Mouse (Mus musculus): Measurements from ENCODE around the gene Sav1. TPM values are rescaled to one million over a fixed set of nuclear protein-coding genes. Genes with fewer than 3 reads are reported as not detected.

The Sav1 gene
- 14.2 and 18.8 TPM in 2 replicates for polyA plus RNA-seq (2012; rRNA removed)
- 4.3 and 5.6 TPM in 2 replicates for polyA plus RNA-seq (2014; fragmentation: Nextera tagmentation; extraction: Ambion mirVana)

DNA sequence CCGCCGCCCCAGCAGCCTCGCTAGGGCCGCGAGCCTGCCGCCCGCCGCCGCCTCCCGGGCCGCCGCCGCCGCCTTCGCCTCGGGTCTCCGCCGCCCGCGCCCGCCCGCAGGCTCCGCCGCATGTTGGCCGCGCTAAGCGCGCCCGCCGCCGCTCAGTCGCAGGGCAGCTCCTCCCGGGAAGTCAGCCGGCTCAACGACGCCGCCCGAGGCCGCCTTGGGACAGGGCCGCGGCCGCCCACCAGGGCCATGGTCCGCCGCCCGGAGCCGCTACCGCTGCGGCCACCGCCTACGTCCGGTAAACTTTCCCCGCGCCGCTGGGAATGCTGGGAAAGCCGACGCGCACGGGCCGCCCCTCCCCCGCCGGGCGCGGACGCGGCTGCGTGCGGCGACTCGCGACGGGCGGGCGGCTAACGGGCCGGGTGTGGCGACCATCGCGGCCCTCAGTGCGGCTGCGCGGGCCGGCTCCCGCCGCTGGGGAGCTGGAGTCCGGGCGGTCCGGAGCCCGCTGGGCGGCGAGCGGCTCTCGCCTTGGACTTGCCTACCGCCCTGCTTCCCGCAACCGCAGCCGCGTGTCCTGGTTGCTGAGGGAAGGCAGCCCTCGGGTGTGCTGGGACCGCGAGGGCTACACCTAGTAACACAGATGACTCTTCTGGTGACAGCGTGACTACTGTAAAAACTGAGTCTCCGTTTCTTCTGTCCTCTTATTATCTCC lies at the start of gene Sav1:
TSS of gene Sav1 (minus strand) at position 217 of the 712 bp plus-strand sequence.
- ATAC-seq (ENCODE audit: insufficient read depth) (peak; percentile 93), DNase-seq (ENCODE audit: low read depth in 3 of 3, low spot score in 3 of 3) (peak; percentile 78 to 80 (median 79))
- no peaks in the 10 kb centered on the region for H3K9me3 ChIP-seq (ENCODE audit: control insufficient read depth, low read length)
- peak within 1 kb of the TSS; percentile 98 for H3K9ac ChIP-seq (replicated peaks)
- peaks cover 25% of the 10 kb centered on the region for H3K36me3 ChIP-seq (replicated peaks; ENCODE audit: control insufficient read depth, insufficient read depth, low read depth)
- H3K4me2 ChIP-seq (ENCODE audit: low read depth) = peak within 1 kb of the TSS; percentile 73
- 1% methylated on average over 101 of the region's 102 CpGs for WGBS (ENCODE audit: insufficient replicate concordance)
- TF ChIP-seq EP300 (IDR thresholded peaks at IDR 0.05; ENCODE audit: low read depth) (no peak), CTCF (IDR thresholded peaks at IDR 0.05; ENCODE audit: low read depth) (no peak)
- H3K4me1 ChIP-seq (replicated peaks; ENCODE audit: control insufficient read depth in 2 of 2, insufficient read depth in 2 of 2, low read length in 1 of 2) = peaks cover 2 to 8% of the 10 kb centered on the region in 2 experiments; a peak in 3 of 4 replicates
- no peaks in the 10 kb centered on the region for H3K27me3 ChIP-seq (ENCODE audit: control insufficient read depth, insufficient read depth, low read length)
- H3K27ac ChIP-seq = peak within 1 kb of the TSS; percentile 74
- peak within 1 kb of the TSS; percentile 89 to 94 for H3K4me3 ChIP-seq (ENCODE audit: insufficient read depth in 1 of 2, low read depth in 2 of 2, low read length in 2 of 2)

DNA sequence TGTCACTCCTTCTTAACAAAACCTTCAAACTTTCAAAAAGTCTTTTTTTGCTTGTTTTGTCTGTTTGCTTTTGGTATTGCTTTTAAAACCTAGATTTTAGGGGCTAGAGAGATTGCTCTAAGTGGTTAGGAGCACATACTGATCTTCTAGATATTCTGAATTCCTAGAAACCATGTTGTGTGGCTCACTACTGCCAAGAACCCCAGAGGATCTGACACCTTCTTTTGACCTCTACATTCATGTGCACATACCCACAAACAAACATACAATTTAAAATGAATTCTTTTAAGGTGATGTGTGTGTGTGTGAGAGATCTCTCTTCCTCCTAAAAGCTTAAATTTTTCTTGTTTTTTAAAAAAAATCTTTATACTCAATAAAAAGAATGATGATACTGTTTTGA lies 39.4 kb upstream of the Sav1 start:
- TF ChIP-seq CTCF (IDR thresholded peaks at IDR 0.05; ENCODE audit: low read depth) (no peak), EP300 (IDR thresholded peaks at IDR 0.05; ENCODE audit: low read depth) (no peak)
- H3K9me3 ChIP-seq (ENCODE audit: control insufficient read depth, low read length) = no peaks in the 10 kb centered on the region
- no peak overlapping the region for H3K4me3 ChIP-seq (ENCODE audit: insufficient read depth in 1 of 2, low read depth in 2 of 2, low read length in 2 of 2)
- H3K9ac ChIP-seq (replicated peaks) = no peak overlapping the region
- no peaks in the 10 kb centered on the region for H3K36me3 ChIP-seq (replicated peaks; ENCODE audit: control insufficient read depth, insufficient read depth, low read depth)
- no peaks in the 10 kb centered on the region for H3K4me1 ChIP-seq (replicated peaks; ENCODE audit: control insufficient read depth in 2 of 2, insufficient read depth in 2 of 2, low read length in 1 of 2)
- no peaks in the 10 kb centered on the region for H3K27me3 ChIP-seq (ENCODE audit: control insufficient read depth, insufficient read depth, low read length)
- no peak overlapping the region for H3K4me2 ChIP-seq (ENCODE audit: low read depth)
- no peak overlapping the region for H3K27ac ChIP-seq
- ATAC-seq (ENCODE audit: insufficient read depth) = no peak
- DNase-seq (ENCODE audit: low read depth in 3 of 3, low spot score in 3 of 3) = no peak

DNA sequence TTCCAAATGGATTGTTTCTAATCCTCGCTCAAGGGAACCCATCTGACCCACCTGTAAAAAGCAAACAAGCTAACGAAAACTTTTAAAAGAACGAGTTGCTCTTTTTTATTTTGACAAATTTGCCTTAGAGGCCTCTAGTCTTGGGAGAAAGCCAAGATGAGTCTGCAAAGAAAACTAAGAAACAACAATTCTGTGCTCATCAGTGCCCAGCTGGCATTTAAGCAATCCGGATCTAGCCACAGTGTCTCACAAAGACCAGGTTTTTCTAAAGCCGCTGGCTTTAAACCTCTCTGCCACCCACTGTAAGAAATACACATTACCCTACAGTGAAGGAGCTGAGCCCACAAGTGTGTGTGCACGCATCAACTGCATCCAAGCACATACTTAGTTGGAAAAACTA lies 38.6 kb upstream of the Sav1 start:
- no peak overlapping the region for H3K9ac ChIP-seq (replicated peaks)
- WGBS (ENCODE audit: insufficient replicate concordance) = 78% methylated on average over 6 of the region's 6 CpGs

DNA sequence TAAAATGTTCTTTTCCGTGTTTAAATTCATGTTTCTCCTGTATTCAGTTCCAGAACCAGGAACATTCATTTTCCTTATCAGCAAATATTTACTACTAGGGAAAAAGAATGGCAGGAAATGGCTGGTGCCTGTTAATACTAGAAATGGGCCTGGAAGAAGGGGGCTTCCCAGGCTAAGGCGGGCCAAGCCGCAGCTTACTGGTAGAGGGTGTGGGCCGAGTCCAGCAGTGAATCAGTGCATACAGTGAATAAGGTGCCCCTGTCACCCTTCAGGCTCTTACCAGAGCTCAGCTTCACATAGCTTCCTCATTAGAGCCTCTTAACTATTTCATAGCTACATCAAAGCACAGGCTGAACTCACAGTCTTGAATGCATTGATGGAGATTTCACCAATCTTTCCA lies 36.8 kb upstream of the Sav1 start:
- ATAC-seq (ENCODE audit: insufficient read depth) (no peak), DNase-seq (ENCODE audit: low read depth in 3 of 3, low spot score in 3 of 3) (no peak)
- no peak overlapping the region for H3K4me2 ChIP-seq (ENCODE audit: low read depth)
- no peaks in the 10 kb centered on the region for H3K9me3 ChIP-seq (ENCODE audit: control insufficient read depth, low read length)
- no peaks in the 10 kb centered on the region for H3K36me3 ChIP-seq (replicated peaks; ENCODE audit: control insufficient read depth, insufficient read depth, low read depth)
- H3K27ac ChIP-seq = no peak overlapping the region
- H3K4me1 ChIP-seq (replicated peaks; ENCODE audit: control insufficient read depth in 2 of 2, insufficient read depth in 2 of 2, low read length in 1 of 2) = no peaks in the 10 kb centered on the region
- H3K4me3 ChIP-seq (ENCODE audit: insufficient read depth in 1 of 2, low read depth in 2 of 2, low read length in 2 of 2) = no peak overlapping the region
- 74% methylated on average over 4 of the region's 4 CpGs for WGBS (ENCODE audit: insufficient replicate concordance)
- no peak overlapping the region for H3K9ac ChIP-seq (replicated peaks)
- H3K27me3 ChIP-seq (ENCODE audit: control insufficient read depth, insufficient read depth, low read length) = no peaks in the 10 kb centered on the region
- no peak for TF ChIP-seq CTCF (IDR thresholded peaks at IDR 0.05; ENCODE audit: low read depth)
- no peak for TF ChIP-seq EP300 (IDR thresholded peaks at IDR 0.05; ENCODE audit: low read depth)

More for the DNA sequence above, 38.6 kb upstream of the Sav1 start:
- TF ChIP-seq EP300 (IDR thresholded peaks at IDR 0.05; ENCODE audit: low read depth) (no peak), CTCF (IDR thresholded peaks at IDR 0.05; ENCODE audit: low read depth) (no peak)
- H3K27me3 ChIP-seq (ENCODE audit: control insufficient read depth, insufficient read depth, low read length) = no peaks in the 10 kb centered on the region
- no peak overlapping the region for H3K27ac ChIP-seq
- no peaks in the 10 kb centered on the region for H3K9me3 ChIP-seq (ENCODE audit: control insufficient read depth, low read length)
- H3K4me1 ChIP-seq (replicated peaks; ENCODE audit: control insufficient read depth in 2 of 2, insufficient read depth in 2 of 2, low read length in 1 of 2) = no peaks in the 10 kb centered on the region
- no peak overlapping the region for H3K4me2 ChIP-seq (ENCODE audit: low read depth)
- ATAC-seq (ENCODE audit: insufficient read depth) (no peak), DNase-seq (ENCODE audit: low read depth in 3 of 3, low spot score in 3 of 3) (no peak)
- no peaks in the 10 kb centered on the region for H3K36me3 ChIP-seq (replicated peaks; ENCODE audit: control insufficient read depth, insufficient read depth, low read depth)
- H3K4me3 ChIP-seq (ENCODE audit: insufficient read depth in 1 of 2, low read depth in 2 of 2, low read length in 2 of 2) = no peak overlapping the region

DNA sequence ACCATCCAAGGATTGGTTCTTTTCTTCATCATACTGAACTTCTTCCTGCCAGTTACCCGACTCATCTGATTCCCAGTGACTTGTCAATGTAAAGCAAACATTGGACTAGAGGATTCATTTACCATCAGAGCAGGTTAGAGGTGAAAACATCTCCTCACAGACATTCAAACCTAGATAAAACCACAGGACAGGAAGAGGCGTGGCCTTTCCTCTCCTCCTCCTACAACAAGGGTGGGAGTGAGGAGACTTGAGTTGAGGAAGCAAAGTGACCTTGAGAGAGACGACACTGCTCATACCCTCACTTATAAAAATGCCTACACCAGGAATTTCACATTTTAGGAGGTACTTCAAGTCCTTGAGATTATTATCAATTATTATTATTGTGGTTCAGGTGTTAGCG lies 31.4 kb upstream of the Sav1 start:
- DNase-seq (ENCODE audit: low read depth in 3 of 3, low spot score in 3 of 3) (no peak), ATAC-seq (ENCODE audit: insufficient read depth) (no peak)
- Histone ChIP-seq H3K4me3 (ENCODE audit: insufficient read depth in 1 of 2, low read depth in 2 of 2, low read length in 2 of 2) (no peak overlapping the region), H3K9me3 (ENCODE audit: control insufficient read depth, low read length) (no peaks in the 10 kb centered on the region), H3K27me3 (ENCODE audit: control insufficient read depth, insufficient read depth, low read length) (no peaks in the 10 kb centered on the region), H3K36me3 (replicated peaks; ENCODE audit: control insufficient read depth, insufficient read depth, low read depth) (no peaks in the 10 kb centered on the region), H3K27ac (no peak overlapping the region), H3K4me2 (ENCODE audit: low read depth) (no peak overlapping the region), H3K9ac (replicated peaks) (no peak overlapping the region), H3K4me1 (replicated peaks; ENCODE audit: control insufficient read depth in 2 of 2, insufficient read depth in 2 of 2, low read length in 1 of 2) (peaks cover 0 to 2% of the 10 kb centered on the region in 2 experiments; a peak in 1 of 4 replicates)
- WGBS (ENCODE audit: insufficient replicate concordance) = 47% methylated on average over 4 of the region's 4 CpGs
- TF ChIP-seq EP300 (IDR thresholded peaks at IDR 0.05; ENCODE audit: low read depth) (no peak), CTCF (IDR thresholded peaks at IDR 0.05; ENCODE audit: low read depth) (no peak)

Data from liver, embryonic 14.5 days (tissue).